Mouse (Mus musculus): ENCODE data around the gene Ikzf2.

DNA sequence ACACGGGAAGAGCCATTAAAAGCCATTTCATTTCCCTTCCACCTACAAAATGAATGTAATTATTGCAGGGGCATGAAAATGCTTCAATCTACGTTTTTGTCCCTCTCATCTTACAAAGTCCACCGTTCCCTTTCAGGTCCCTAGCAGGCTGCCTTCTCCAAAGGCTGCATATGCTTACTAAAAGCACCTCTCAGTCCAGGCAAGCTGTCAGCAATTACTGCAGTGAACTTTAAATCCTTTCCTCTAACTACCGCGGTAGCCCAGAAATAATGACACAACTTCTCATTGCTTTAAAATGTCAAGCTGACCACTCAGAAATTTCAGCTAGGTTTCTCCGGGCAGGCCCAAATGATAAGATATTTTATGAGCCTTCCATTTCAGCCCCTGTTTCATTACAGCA lies 95.2 kb downstream of the Ikzf2 start:
- TF ChIP-seq CTCF (IDR thresholded peaks at IDR 0.05; ENCODE audit: low read depth, low read length) = no peak
- no peak for TF ChIP-seq EP300 (IDR thresholded peaks at IDR 0.05; ENCODE audit: insufficient read depth, low read depth, low read length)

Data from ES-Bruce4 (cell line).